Mouse (Mus musculus): Measurements from ENCODE around the gene Prss43.

The Prss43 gene

GRCm38 (mm10) chr9:110826390-110826789, at the start of gene Prss43:
Gene Prss43, plus strand, starts transcription at chr9:110826690.
- DNase-seq (ENCODE audit: low spot score in 2 of 2): no peak

DNA sequence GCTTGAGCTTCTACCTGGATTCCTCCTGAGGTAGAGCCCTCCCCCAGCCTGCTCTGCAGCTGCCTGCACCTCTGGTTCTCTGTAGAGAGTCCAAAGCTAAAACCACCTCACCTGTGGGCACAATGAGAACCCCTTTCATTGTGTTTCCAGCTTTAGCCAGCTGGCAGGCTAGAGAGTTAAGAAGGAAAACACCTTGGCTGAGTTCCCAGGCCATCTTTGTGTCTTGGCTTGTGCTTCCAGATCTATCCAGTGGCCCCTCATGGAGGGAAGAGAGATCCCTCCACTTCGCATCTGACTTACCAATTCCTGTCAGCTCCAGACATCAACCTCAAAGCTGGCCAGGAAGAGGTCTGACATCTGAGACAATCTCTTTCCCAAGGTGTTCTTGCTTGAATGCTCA, 48.4 kb upstream of the Prss43 start:
- no peak for DNase-seq (ENCODE audit: low spot score in 2 of 2)

DNA sequence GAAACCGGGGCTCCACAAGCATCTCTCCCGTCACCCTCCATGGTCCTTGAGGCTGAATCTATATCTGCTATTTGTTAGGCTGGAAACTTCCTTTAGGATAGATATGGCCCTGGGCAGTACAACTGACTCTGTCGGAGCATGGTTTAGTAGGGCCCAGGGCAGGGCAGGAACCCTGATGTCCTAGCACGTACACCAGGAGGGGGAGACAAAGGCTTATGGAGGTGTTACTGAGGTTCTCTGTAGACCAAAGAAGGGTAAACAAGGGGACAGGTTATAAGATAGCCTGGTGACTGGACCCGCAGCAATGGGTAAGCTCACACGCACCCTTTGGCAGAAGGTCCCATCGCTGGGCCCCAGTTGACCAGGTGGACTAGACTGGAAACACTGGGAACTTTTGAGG, 47.9 kb upstream of the Prss43 start:
- no peak for DNase-seq (ENCODE audit: low spot score in 2 of 2)

DNA sequence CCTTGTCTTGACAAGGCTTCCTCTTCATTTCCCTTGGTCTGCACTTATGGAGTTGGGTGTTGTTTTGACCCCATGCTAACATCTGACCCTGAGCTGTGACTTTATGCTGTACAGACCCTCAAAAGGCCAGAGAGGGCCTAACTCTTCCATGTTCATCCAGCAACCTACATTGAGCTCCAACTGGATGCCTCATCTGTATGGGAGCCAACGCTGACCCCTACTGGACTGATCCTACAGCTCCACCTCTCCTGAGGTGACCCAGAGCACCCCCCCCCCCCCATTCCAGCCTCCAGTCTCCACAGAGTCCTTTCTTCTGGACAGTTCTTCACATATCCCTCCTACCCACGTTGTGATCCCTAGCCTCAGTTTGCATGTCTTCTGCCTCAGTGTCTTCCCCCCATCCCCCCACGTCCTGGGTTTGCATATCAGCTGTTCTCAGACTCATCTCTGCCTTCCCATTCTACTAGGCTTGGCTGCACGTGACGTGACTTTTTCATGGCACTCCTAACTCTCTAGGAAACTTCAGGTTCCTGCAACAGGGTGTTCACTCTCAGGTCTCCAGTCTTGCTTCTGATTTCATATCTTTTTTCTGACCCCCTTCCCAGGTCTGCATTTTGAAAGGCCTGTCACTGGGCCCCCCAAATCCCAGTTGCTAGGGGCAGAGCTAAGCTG, 47.1 kb upstream of the Prss43 start:
- no peak for DNase-seq (ENCODE audit: low spot score in 2 of 2)

DNA sequence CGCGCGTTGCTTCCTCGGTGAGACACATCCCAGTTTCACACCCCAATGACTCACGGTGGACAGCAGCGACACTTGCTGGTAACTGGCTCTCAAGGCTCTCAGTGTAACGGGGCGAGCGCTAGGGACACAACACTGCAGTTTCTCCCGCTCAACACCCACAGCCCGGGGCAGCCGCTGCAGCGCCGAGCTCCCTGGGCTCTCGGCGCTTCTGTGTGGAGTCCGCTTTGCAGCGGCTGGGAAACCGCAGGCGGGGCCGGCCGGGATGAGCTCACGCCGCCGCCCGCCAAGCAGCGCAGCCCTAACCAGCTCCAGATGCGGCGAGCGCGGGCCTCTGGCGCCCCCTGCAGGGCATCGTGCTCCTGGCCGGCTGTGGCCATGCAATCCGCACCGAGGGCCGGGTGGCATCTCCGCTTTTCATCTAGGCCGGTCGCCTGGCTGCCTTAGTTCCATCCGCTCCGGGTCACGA, 45.2 kb upstream of the Prss43 start:
- peak; percentile 80 to 81 for DNase-seq (ENCODE audit: low spot score in 2 of 2)

DNA sequence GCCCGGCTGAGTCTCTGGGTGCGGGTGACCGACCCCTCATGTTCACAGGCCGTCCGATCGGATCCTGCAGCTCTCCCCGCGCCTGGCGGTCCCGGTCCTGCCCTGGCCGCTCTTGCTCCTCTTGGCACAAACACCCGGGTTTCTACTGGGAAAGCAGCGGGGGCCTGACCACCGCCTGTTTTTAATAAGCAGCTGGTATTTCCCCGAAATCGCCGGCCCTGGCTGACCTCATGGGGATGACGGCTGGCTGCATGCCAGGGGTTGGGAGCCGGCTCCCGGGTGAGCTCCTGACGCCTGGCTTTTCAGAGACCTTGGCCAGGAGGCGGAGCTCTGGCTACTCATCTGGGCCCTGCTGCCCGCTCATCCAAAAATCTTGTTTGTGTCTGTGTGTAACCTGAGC, 44.8 kb upstream of the Prss43 start:
- peak; percentile 29 to 43 for DNase-seq (ENCODE audit: low spot score in 2 of 2)

- DNase-seq (ENCODE audit: low spot score in 2 of 2): no peak
Measured at GRCm38 (mm10) chr9:110783611-110784010, 42.9 kb upstream of the Prss43 start.

GRCm38 (mm10) chr9:110788169-110788568, 38.3 kb upstream of the Prss43 start:
- DNase-seq (ENCODE audit: low spot score in 2 of 2): no peak

- DNase-seq (ENCODE audit: low spot score in 2 of 2): no peak
Measured at GRCm38 (mm10) chr9:110790462-110790861, 36.0 kb upstream of the Prss43 start.

- DNase-seq (ENCODE audit: low spot score in 2 of 2): no peak
Measured at GRCm38 (mm10) chr9:110797013-110797412, 29.5 kb upstream of the Prss43 start.

DNA sequence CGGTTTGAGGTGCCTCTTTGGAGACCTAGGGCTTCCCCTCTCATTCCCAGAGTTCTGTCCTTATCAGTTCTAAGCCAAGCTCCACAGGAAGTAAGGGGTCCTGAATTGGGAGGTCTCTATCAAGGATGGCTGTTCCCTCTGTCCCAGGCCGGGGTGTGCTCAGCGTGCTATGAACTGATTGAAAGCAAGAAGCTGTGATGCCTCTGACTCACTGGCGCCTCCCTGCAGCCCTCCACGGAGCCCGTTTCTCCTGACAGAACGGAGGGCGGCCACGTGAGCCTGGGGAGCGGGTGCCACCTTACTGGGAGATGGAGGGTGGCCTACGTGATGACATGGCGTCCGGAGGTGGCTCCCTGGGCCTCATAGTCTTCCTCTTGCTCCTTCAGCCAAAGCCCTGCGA, 28.6 kb upstream of the Prss43 start, which contains the start of gene Prss42:
Prss42 (plus strand) TSS at position 301 of the 400 bp plus-strand sequence.
- no peak for DNase-seq (ENCODE audit: low spot score in 2 of 2)

DNA sequence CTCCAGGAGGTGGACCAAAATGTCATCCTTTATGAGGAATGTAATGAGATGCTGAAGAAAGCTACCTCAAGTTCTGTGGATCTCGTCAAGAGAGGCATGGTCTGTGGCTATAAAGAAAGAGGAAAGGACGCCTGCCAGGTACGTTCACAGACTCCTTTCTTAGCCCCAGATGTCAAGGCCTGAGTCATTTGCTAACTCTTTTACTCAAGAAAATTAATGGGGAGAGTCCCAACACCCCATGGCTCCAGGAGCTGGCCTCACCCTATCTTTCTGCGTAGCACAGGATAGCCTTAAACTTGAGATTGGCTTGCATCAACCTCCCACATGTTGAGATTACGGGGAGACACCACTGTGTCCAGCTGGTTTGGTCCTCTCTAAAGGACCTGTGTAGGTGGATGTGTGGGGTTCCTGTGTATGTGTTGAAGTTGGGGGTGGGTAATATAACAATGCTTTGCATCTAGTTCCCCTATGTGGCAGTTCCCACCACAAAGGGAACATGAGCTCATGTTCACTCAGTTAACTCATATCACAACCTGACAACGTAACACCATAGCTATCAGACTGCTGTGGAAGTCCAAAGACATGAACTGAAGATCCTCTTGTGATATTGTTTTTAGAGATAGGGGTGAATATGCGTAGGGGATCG, 25.5 kb upstream of the Prss43 start:
- no peak for DNase-seq (ENCODE audit: low spot score in 2 of 2)

DNA sequence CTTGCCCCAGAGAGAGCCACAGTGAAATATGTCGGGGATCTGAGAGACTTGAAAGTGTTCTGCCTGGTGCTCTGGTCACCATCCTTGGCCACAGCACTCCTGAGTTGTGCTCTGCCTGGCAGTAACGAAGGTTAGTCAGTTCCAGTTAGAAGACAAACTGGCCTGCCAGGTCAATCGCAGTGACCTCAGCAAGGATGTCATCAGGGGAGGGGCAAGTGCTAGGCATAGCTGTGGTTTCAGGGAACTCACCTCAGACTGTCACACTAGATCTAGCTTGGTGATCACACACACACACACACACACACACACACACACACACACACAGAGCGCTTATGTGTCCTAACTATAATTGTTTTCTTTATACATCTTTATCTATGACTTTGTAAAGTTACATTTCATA, 23.2 kb upstream of the Prss43 start:
- DNase-seq (ENCODE audit: low spot score in 2 of 2): no peak

DNA sequence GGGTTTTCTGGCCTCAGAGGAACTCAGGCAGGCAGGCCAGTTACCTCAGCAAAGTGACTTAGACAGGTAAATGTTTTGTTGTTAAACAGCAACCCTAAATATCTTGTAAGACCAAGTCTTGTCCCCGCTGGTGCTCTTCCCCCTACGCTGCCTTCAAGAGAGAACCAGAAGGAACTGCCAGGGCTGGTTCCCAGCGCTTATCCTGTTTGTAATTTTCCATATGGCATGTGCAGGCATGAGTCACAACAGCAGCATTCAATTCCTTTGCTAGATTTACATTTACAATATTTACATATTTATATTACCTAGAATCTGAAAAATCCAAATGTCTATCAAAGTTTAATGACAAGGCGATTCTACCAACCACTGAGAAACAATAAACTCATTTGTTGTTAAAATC, 16.4 kb upstream of the Prss43 start:
- DNase-seq (ENCODE audit: low spot score in 2 of 2): no peak

DNA sequence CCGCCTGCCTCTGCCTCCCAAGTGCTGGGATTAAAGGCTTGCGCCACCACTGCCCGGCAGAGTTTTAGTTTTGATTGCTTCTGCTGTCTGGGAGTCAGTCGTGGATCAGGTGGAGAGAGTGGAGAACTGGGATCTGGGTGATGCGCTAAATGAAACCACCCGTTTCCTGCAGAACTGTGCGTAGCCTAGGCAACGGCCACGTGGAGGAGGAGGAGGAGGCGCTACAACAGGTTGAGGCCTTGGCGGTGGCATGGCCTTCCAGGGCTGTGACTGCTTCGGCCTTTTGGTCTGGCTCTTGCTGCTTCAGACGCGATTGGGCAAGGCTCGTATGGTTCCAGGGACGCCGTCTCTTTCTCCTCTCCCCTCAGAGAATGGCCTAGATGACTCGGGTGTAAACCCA, 12.7 kb upstream of the Prss43 start, which contains the start of gene Prss44:
Prss44 (plus strand) TSS at position 206 of the 400 bp plus-strand sequence.
- no peak for DNase-seq (ENCODE audit: low spot score in 2 of 2)

- peak in 1 of 2 experiments; percentile 23 for DNase-seq (ENCODE audit: low spot score in 2 of 2)
Measured at GRCm38 (mm10) chr9:110820546-110820945, 5.9 kb upstream of the Prss43 start.

GRCm38 (mm10) chr9:110821436-110821835, 5.1 kb upstream of the Prss43 start:
- no peak for DNase-seq (ENCODE audit: low spot score in 2 of 2)

DNA sequence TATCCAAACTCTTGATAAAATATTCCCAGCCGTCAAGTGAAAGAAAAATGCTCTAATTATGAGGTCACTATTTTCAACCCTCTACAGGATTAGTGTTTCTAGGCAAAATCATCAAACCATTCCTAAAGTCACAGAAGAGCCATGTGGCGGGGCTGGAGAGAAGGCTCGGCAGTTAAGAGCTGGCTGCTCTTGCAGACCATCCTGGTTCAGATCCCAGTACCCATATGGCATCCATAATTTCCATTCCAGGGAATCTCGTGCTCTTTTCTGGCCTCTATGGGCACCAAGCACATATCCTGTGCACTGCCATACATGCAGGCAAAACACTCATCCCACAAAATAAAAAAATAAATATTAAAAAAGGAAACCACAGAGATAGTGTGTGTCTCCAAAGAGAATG, 1.1 kb upstream of the Prss43 start:
- DNase-seq (ENCODE audit: low spot score in 2 of 2): no peak

- DNase-seq (ENCODE audit: low spot score in 2 of 2): peak; percentile 8 to 16
Measured at GRCm38 (mm10) chr9:110825832-110826231, 658 bp upstream of the Prss43 start.

- no peak for DNase-seq (ENCODE audit: low spot score in 2 of 2)
Measured at GRCm38 (mm10) chr9:110833021-110833420, 6.5 kb downstream of the Prss43 start.

DNA sequence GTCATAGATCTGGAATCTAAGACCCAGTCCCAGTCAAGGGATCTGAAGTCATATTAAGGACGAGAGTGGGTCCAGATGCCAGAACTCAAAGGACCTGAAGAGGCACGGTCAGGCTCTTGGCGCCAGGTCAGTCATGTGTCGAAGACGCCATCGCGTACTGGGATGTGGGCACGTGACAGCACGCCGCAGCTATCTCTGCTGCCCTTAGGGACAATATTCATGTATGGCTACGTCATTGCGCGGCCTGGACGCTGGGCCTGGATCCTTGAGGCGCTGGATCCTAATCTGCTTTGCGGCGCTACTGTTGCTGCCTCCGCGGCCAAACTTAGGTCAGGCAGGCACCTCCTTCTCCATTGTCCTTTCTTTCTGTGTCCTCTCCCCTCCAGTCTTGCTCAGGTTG, 7.9 kb downstream of the Prss43 start, which contains the start of gene Prss45:
Prss45 (plus strand) TSS at position 178 of the 400 bp plus-strand sequence.
- no peak for DNase-seq (ENCODE audit: low spot score in 2 of 2)

- DNase-seq (ENCODE audit: low spot score in 2 of 2): no peak
Measured at GRCm38 (mm10) chr9:110834961-110835360, 8.5 kb downstream of the Prss43 start.

DNA sequence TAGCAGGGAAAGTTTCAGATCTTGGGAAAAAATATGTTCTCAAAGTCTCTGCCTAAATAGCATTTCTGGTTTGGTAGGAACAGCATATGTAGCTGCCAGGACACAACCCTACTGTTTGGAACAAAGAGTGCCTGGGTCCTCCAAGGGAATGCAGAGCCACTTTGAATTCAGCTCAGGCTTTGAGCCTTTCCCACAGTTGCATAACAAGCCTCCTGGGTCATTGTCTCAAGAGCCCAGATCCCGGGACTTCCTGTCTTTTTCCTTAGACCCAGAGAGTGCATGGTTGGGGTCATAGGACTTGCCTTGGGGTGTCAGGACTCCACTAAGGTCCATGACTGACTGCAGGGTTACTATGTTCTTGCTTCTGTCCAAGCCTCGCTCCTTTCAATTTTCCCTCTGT, 9.6 kb downstream of the Prss43 start:
- no peak for DNase-seq (ENCODE audit: low spot score in 2 of 2)

Data from spleen, postnatal 36 days (tissue).